Mouse (Mus musculus) midbrain, embryonic 10.5 days (tissue): Measurements from ENCODE around the gene Snrpd3. TPM values are rescaled to one million over a fixed set of nuclear protein-coding genes. Genes with fewer than 3 reads are reported as not detected.
A peak's percentile ranks its signal among the peaks of the same experiment; 100 is the strongest.

ENCODE experiments used
- DNase-seq: peaks from one replicate; pipeline ENCODE4 v3.0.0-alpha.2; 2017; ENCODE audit warnings: low spot score
- H3K27ac ChIP-seq: fragments of 300-500 bp; sonication (generic); replicated peaks from 2 replicates; pipeline ENCODE4 v1.5.1; 2016; ENCODE audit warnings: mild to moderate bottlenecking
- H3K27me3 ChIP-seq: fragments of 300-500 bp; sonication (generic); 2 replicates; pipeline ENCODE4 v1.6.1; 2016; ENCODE audit warnings: low read depth, mild to moderate bottlenecking; ENCODE audit not compliant: poor library complexity, severe bottlenecking
- H3K36me3 ChIP-seq: fragments of 300-500 bp; sonication (generic); 2 replicates; pipeline ENCODE4 v1.6.1; 2016; ENCODE audit warnings: mild to moderate bottlenecking, moderate library complexity
- H3K4me1 ChIP-seq: fragments of 300-500 bp; sonication (generic); 2 replicates; pipeline ENCODE4 v1.6.1; 2016
- H3K4me3 ChIP-seq: fragments of 300-500 bp; sonication (generic); 2 replicates; pipeline ENCODE4 v1.5.1; 2016; ENCODE audit warnings: mild to moderate bottlenecking, moderate library complexity
- H3K9me3 ChIP-seq: fragments of 300-500 bp; sonication (generic); replicated peaks from 2 replicates; pipeline ENCODE4 v1.6.1; 2016; ENCODE audit warnings: mild to moderate bottlenecking
- WGBS: fragments of 180-500 bp; shearing (Covaris S2); methylation state at CpG from one replicate; pipeline ENCODE4 v1.1.7; 2016; 5-methylcytosine and 5-hydroxymethylcytosine counted together
- polyA plus RNA-seq: library from polyadenylated mRNA; unstranded; fragments of >200 nt; fragmentation: Nextera tagmentation; extraction: Ambion mirVana; gene quantifications from 2 replicates; pipeline ENCODE4 v1.2.1, GENCODE M21; 2016

Snrpd3 gene
- polyA plus RNA-seq, 1 experiment from 2014 or later, result 271 TPM

DNA sequence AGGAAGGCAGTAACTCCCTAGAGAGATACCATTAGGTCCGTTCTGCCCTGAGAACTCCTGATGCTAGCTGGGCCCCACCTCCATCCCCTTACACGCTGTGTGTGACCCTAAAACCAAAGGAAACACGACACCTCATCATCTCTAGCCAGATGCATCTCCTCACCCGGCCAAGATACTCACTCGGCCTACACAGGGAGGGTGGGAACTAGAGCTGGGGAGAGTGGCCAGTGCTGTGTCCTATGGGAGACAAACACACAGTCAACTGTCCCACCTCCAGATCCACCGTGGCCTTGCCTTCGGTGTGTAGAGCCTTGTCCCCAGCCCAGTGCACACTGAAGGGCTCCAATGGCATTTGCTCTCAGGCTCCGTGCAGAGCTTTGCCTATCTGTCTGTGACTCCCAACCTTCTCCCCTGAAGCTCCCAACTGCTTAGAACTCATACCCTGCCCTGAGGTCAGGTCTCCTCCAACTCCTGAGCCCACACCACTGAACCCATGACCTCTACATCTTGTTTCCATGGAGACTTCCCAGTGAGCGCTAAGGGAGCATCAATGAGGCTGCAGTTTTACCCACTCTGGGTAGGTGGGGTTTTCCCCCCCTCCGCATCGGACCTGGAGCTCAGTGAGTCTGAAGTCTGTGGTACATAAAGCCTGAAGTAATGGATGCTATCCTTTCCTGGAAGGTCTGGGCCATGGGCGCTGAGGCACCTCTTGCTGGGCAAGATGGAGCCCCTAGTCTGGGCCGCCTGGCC is 35.5 kb downstream of the Snrpd3 start:
- DNase-seq, result no peak
- WGBS, result 74% methylated on average over 13 of the region's 13 CpGs
- H3K9me3 ChIP-seq, result no peaks in the 10 kb centered on the region
- H3K4me3 ChIP-seq, result no peak overlapping the region
- H3K4me1 ChIP-seq, result peaks cover 17% of the 10 kb centered on the region
- H3K36me3 ChIP-seq, result no peaks in the 10 kb centered on the region
- no peak overlapping the region for H3K27ac ChIP-seq
- H3K27me3 ChIP-seq, result peaks cover 19% of the 10 kb centered on the region

DNA sequence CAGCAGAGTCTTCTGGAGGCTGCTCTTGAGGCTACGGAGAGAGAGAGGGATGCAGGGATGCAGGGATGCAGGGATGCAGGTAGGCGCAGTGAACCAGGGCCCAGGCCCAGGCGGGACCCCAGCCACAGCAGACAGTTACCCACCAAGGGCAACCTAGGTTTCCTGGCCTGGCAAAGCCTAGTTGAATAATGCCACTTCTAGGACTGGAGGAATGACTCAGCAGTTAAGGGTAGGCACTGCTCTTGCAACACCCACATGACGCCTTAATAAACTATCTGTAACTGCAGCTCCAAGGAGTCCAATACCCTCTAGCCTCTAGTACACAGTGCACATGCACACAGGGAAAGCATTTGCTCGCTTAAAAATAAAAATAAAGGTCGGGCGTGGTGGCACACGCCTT is 36.7 kb downstream of the Snrpd3 start:
- Histone ChIP-seq H3K9me3 (no peaks in the 10 kb centered on the region), H3K36me3 (no peaks in the 10 kb centered on the region), H3K4me3 (no peak overlapping the region), H3K4me1 (peaks cover 27% of the 10 kb centered on the region), H3K27me3 (peaks cover 31% of the 10 kb centered on the region), H3K27ac (no peak overlapping the region)
- WGBS, result 85% methylated on average over 8 of the region's 8 CpGs
- DNase-seq, result no peak

DNA sequence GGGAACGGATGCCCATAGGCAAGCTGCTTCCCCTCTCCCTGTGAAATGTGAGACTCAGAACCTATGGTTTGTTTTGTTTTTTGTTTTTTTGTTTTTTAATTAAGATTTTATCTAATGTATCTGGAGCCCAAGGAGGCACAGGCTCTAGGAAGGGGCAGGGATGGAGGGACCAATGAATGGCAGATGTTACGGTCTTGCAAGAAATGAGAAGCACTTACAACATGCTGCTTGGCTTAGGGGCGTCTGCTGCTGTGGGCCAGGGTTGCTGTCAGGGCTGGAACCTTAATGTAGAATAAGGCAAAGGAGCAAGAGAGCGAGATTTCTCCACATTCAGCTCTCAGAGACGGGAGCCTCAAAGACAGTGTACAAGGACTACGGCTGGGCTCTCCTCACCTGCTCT is 38.2 kb downstream of the Snrpd3 start:
- Histone ChIP-seq H3K4me3 (no peak overlapping the region), H3K36me3 (no peaks in the 10 kb centered on the region), H3K4me1 (peaks cover 41% of the 10 kb centered on the region), H3K9me3 (no peaks in the 10 kb centered on the region), H3K27ac (no peak overlapping the region), H3K27me3 (peaks cover 46% of the 10 kb centered on the region)
- DNase-seq, result no peak
- WGBS, result 82% methylated on average over 6 of the region's 6 CpGs

DNA sequence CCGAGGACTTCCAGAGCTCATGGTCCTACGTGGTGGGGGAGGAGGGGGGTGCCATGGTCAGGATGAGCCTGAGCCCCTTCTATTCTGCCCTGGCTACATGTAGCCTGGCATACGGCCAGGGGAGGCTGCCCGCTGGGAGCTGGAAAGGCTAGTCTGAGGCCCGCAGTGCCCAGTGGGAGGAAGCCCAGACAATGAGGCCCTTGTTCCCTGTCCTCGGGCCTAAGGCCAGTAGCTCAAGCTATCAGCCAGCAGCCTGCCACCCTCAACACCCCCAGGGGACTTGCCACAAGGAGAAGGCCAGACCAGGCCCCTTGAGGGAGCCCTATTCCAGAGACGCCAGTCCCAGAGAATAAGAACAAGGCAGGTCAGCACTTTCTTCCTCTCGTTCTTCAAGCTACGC is 38.7 kb downstream of the Snrpd3 start:
- H3K4me1 ChIP-seq, result peaks cover 44% of the 10 kb centered on the region
- H3K9me3 ChIP-seq, result no peaks in the 10 kb centered on the region
- H3K36me3 ChIP-seq, result no peaks in the 10 kb centered on the region
- H3K27ac ChIP-seq, result peak overlapping the region; percentile 38; the same call in 1 of the 2 replicates
- WGBS, result 47% methylated on average over 9 of the region's 9 CpGs
- H3K27me3 ChIP-seq, result peaks cover 51% of the 10 kb centered on the region
- H3K4me3 ChIP-seq, result no peak overlapping the region
- no peak for DNase-seq

DNA sequence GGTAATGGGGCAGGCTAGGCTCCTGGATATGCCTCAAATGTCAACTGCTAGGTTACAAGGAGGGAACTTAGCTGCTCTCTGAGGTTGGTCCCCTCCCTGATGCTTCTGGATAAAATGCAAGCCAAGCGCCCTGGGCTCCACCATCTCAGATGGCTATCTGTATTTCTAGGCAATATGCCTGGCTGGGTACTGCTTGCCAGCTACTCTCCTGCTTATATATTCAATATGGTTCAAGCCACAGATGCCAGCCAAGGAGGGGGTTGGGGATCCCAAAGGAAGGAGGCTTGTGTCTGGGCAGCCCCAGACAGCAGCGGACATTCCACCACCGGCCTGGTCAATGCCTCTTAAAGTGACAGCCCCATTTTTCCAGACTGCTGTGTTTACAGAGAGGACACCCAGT is 41.2 kb downstream of the Snrpd3 start:
- Histone ChIP-seq H3K4me1 (peaks cover 36% of the 10 kb centered on the region), H3K27ac (no peak overlapping the region), H3K9me3 (no peaks in the 10 kb centered on the region), H3K27me3 (peaks cover 76% of the 10 kb centered on the region), H3K36me3 (no peaks in the 10 kb centered on the region), H3K4me3 (peak overlapping the region; percentile 74; the same call in 1 of the 2 replicates)
- 21% methylated on average over 3 of the region's 3 CpGs for WGBS
- no peak for DNase-seq

DNA sequence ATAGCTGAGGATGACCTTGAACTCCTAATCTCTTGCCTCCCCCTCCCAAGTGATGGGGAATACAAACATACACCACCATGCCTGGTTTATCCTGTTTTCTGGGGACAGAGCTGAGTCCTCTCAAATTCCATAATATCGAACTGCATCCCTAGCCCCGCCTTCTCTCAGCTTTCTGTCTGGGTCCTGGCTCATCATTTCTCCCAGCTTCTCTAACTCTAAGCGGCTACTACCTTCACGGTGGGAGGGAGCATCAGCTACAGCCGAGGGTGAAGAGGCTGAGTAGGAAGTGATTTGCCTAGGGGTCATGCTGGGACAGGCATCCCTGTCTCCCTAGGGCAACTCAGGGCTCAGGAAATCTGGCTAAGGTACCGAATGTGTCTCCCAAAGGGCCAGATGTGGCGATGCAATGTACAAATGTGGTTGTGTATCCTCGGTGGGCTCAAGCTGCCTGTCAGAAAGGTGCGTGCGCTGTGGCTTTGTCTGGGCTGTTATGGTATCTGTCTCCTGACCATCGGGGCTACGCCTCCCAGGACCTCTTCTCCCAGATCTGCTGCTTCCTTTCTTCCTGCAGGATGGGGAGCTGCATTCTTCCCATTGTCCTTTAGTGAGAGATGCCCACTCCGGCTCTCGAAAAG is 41.8 kb downstream of the Snrpd3 start:
- Histone ChIP-seq H3K36me3 (no peaks in the 10 kb centered on the region), H3K27ac (peak overlapping the region; percentile 86), H3K4me1 (peaks cover 36% of the 10 kb centered on the region), H3K9me3 (no peaks in the 10 kb centered on the region), H3K27me3 (peaks cover 82% of the 10 kb centered on the region), H3K4me3 (peak overlapping the region; percentile 74)
- WGBS, result 2% methylated on average over 14 of the region's 14 CpGs
- no peak for DNase-seq

DNA sequence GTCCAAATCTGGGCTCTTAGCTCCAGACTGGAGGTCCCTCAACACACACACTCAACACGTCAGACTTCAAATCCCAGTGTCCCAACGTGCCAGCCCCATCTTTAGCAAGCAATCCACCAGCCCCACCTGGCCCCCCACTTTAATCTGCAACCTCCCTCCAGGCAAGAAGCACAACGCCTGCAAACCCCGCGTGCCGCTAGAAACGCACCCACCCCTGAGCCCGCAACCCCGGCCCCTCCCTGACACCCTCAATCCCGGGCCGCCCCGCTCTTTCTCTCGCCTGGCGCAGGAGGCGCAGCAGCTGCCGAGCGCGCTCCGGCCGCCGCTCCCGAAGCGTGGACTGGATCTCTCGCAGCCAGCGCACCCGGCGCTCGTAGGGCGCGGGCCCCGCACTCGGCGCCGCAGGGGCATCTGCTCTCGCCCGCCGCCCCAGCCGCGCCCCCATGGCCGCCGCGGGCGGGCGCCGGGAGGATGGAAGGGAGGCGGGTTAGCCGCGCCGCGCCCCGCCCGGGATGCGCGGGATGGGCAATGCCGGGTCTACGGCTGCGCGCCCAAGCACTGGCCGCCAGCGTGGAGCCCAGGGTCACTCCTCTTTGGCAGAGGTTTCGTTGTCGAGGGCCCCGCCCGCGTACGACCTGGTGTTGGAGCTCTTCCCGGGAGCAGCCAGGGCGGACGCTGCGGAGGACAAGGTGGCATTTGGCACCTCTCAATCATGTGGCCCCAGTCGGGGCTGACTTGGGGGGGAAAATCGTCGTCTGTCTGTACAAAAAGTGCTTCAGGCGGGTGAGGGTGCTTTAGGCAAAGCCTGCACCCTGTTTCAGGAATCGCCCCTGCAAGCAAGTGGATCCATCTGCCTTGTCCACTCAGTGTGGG is 42.6 kb downstream of the Snrpd3 start, which contains the start of gene Lrrc75b:
Gene Lrrc75b, minus strand, starts transcription at position 655 of the 873 bp plus-strand sequence.
- Histone ChIP-seq H3K27me3 (peaks cover 84% of the 10 kb centered on the region), H3K4me3 (peak within 1 kb of the TSS; percentile 74), H3K4me1 (peaks cover 36% of the 10 kb centered on the region), H3K36me3 (no peaks in the 10 kb centered on the region), H3K27ac (peak within 1 kb of the TSS; percentile 86), H3K9me3 (no peaks in the 10 kb centered on the region)
- DNase-seq, result peak; percentile 64
- under 1% methylated on average over 74 of the region's 75 CpGs for WGBS

DNA sequence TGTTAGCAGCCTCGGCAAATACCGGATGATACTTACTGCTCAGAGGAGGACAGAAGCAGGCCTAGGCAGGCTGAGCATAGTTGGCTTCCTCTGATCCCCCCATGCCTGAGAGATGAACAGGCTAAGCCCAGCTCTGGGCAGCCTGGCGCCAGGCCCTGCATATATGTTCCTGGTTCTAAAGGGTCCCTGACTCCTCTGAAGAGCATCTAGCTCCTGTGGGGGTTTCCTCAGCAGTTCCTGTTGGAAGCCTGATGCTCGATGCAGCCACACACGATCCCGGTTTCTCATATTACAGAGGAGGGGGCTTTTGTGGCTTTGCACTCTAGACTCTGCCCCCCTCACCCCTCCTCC is 43.2 kb downstream of the Snrpd3 start:
- DNase-seq, result peak; percentile 32
- H3K4me1 ChIP-seq, result peaks cover 38% of the 10 kb centered on the region
- H3K9me3 ChIP-seq, result no peaks in the 10 kb centered on the region
- peaks cover 84% of the 10 kb centered on the region for H3K27me3 ChIP-seq
- WGBS, result 14% methylated on average over 6 of the region's 6 CpGs
- H3K36me3 ChIP-seq, result no peaks in the 10 kb centered on the region
- no peak overlapping the region; the same call in 1 of the 2 replicates for H3K27ac ChIP-seq
- H3K4me3 ChIP-seq, result peak overlapping the region; percentile 74

DNA sequence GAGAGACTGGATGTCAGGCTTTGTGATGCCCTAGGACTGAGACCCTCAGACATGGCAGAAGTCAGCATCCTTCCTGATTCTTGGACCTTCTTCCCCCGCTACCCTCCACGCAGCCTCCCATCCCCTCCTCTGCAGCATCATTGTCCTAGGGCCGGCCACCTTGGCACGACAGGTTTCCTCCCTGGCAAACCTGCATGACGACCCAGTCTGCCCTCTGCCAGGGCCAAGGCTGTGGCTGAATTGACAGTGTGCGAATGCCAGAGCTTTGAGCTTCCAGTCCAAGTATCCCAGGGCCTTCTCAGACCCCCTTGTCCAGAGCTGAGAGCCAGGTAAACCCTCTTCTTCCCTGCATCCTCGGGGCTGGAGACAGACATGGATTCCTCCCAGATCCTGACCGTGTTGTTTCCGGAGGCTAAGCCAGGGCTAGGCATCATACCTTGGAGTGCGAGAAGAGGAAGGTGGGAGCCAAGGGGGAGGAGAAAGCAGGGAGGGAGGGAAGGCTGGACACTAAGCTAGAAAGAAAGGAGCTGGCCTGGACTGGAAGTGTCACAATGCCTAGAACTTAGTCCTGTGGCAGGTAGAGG is 43.8 kb downstream of the Snrpd3 start, which contains the start of gene Ggt1:
Gene Ggt1, plus strand, starts transcription at position 534 of the 584 bp plus-strand sequence.
- WGBS, result 55% methylated on average over 10 of the region's 10 CpGs
- H3K4me3 ChIP-seq, result peak within 1 kb of the TSS; percentile 74
- no peaks in the 10 kb centered on the region for H3K9me3 ChIP-seq
- H3K4me1 ChIP-seq, result peaks cover 38% of the 10 kb centered on the region
- no peak for DNase-seq
- H3K36me3 ChIP-seq, result no peaks in the 10 kb centered on the region
- peaks cover 81% of the 10 kb centered on the region for H3K27me3 ChIP-seq
- H3K27ac ChIP-seq, result no peak within 1 kb of the TSS

DNA sequence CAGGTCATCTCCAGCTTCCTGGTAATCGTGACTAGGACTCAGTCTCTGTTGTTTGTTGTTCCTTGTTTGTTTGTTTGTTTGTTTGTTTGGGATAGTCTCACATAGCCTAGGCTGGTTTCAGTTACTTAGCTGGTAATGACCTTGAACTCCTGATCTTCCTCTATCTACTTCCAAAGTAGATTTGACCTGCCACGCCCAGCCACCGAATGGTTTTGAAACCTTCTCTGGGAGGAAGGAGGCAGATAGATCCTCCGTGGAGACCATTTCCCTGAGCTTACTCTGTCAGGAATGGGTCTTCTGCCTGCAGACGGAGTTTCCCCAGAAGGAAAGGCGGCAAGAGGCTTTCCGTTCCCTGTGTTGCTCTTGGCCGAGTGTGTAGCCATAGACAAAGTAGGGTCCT is 45.2 kb downstream of the Snrpd3 start:
- peaks cover 70% of the 10 kb centered on the region for H3K27me3 ChIP-seq
- no peaks in the 10 kb centered on the region for H3K36me3 ChIP-seq
- peaks cover 32% of the 10 kb centered on the region for H3K4me1 ChIP-seq
- H3K9me3 ChIP-seq, result no peaks in the 10 kb centered on the region
- no peak overlapping the region for H3K27ac ChIP-seq
- WGBS, result 88% methylated on average over 8 of the region's 8 CpGs
- no peak for DNase-seq
- no peak overlapping the region for H3K4me3 ChIP-seq

DNA sequence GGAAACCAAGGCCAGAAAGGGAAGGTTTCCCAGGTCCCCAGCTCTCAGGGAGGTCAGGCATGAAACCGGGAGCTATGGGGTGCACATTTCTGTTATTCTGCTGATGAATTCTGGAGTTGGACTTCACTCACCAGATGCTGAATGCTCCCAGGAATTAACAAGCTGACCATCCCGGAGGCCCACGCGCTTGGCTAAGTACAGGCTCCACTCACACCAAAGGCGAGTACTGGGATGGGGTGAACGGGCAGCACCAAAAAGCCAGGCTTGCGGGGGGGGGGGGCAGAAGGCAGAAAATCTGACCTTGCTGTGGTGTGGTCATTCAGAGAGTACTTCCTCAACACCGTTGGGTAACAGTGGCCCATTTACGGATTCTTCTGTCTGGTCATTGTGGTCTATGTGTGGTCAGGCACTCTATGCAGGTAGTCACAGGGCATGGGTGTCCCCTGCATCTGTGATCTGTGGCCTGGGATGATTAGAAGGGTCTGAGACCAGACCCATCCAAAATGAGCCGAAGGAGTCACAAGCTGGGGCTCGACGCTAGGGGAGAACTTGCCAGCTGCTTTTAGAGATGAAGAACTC is 47.4 kb downstream of the Snrpd3 start:
- H3K27ac ChIP-seq, result no peak overlapping the region
- peaks cover 66% of the 10 kb centered on the region for H3K27me3 ChIP-seq
- DNase-seq, result no peak
- H3K36me3 ChIP-seq, result no peaks in the 10 kb centered on the region
- no peak overlapping the region for H3K4me3 ChIP-seq
- no peaks in the 10 kb centered on the region for H3K9me3 ChIP-seq
- peaks cover 23% of the 10 kb centered on the region for H3K4me1 ChIP-seq
- WGBS, result 84% methylated on average over 12 of the region's 12 CpGs

DNA sequence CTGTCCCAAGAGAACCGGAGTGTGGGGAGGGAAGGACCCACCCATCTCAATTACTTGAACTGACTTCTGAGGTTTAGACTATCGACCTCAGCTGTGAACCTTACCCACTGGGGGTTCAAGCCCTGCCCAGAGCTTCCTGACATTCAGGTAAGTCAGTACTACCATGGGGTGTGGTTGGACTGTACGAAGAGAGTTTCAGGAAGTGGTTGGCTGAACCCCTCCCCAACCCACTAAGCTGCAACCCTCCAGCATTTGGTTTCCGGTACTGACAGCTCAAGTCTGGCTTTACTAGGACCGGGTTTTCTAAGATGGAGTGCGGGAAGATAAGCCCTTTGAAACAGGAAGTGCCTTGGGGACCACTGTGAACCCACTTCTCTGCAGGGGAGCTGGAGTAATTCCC is 48.1 kb downstream of the Snrpd3 start:
- no peaks in the 10 kb centered on the region for H3K9me3 ChIP-seq
- no peak overlapping the region for H3K4me3 ChIP-seq
- 68% methylated on average over 6 of the region's 6 CpGs for WGBS
- DNase-seq, result no peak
- no peak overlapping the region for H3K27ac ChIP-seq
- peaks cover 17% of the 10 kb centered on the region for H3K4me1 ChIP-seq
- H3K36me3 ChIP-seq, result no peaks in the 10 kb centered on the region
- peaks cover 60% of the 10 kb centered on the region for H3K27me3 ChIP-seq
